Mouse (Mus musculus) cerebellum, adult (tissue): ENCODE results near the gene Catsper1.
"Not testable (repeated sequence)": the region's sequence is repeated elsewhere in the genome, so short reads cannot be mapped to it uniquely, and the experiment has no call there.

Experiments
- ATAC-seq: cut with Nextera tagmentation; 2 replicates; pipeline ENCODE4 v1.9.2; 2017; ENCODE audit warnings: mild to moderate bottlenecking, moderate library complexity, mixed read lengths; ENCODE audit not compliant: insufficient number of reproducible peaks, low FRiP score, low TSS enrichment

The Catsper1 gene

DNA sequence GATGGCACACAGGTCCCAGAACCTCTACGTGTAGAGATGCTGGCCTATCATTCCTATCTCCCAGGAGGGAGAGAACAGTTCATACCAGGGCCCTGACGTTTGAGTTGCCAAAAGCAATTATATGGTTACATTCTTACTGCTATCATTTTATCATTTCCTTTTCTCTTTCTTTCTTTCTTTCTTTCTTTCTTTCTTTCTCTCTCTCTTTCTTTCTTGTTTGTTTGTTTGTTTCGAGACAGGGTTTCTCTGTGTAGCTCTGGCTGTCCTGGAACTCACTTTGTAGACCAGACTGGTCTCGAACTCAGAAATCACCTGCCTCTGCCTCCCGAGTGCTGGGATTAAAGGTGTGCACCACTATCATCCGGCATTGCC, 13.9 kb downstream of the Catsper1 start, which contains the start of gene Cst6:
Gene Cst6, minus strand, starts transcription at position 73 of the 372 bp plus-strand sequence.
- ATAC-seq: not testable (repeated sequence)

GRCm38 (mm10) chr19:5353609-5354008, 18.1 kb downstream of the Catsper1 start:
- no peak for ATAC-seq

DNA sequence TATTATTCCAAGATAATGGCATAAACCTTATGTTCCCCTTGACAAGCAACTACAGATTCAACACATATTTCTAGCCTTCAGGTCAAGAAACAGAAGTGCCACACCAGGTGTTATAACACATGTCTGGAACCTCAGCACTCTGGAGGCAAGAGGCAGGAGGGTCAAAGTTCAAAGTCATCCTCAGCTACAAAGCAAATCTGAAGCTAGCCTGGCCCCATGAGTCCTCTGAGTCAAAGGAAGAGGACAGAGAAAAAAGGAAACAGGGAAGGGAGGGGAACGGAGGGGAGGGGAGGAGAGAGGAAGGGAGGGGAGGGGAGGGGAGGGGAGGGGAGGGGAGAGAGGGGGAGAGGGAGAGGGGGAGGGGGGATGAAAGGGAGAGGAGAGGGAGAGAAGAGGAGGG, 20.5 kb downstream of the Catsper1 start:
- no peak for ATAC-seq

DNA sequence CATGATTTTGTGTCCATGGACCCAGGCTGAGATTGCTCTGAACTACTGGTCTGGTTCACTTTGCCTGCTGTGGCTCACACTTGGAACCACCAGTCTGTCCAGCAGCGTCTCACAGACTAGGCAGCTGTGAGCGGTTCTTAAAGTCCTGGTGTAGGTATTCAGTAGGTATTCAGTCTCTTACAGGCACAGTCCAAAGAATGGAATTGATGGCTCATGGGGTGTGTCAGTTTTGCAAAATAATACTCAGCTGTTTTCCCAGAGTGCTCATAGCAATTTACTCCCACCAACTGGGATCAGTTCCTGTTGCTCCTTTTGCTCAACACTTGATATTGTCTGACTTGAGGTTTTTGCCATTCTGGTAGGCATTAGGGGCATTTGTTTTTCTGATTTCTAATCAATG, 26.6 kb downstream of the Catsper1 start:
- no peak for ATAC-seq

GRCm38 (mm10) chr19:5364124-5364523, 28.6 kb downstream of the Catsper1 start:
- no peak for ATAC-seq

DNA sequence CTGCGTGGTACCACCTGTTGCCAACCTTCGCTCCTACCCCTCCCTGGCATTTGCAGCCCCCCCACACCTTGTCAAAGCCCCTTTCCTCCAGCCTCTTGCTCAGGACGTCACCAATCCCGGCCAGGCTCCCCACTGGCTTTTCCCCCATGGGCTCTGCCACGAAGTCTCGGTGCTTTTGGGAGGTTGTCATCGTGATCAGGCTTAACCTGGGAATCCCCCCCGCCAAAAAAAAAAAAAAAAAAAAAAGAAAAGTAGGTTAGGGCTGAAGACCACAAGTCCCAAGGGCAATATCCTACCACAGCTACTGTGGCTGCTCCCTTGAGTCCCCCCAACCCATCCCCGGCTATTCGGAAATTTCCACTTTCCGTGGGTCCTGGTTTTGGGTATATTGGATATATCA, 30.2 kb downstream of the Catsper1 start:
- ATAC-seq: no peak

DNA sequence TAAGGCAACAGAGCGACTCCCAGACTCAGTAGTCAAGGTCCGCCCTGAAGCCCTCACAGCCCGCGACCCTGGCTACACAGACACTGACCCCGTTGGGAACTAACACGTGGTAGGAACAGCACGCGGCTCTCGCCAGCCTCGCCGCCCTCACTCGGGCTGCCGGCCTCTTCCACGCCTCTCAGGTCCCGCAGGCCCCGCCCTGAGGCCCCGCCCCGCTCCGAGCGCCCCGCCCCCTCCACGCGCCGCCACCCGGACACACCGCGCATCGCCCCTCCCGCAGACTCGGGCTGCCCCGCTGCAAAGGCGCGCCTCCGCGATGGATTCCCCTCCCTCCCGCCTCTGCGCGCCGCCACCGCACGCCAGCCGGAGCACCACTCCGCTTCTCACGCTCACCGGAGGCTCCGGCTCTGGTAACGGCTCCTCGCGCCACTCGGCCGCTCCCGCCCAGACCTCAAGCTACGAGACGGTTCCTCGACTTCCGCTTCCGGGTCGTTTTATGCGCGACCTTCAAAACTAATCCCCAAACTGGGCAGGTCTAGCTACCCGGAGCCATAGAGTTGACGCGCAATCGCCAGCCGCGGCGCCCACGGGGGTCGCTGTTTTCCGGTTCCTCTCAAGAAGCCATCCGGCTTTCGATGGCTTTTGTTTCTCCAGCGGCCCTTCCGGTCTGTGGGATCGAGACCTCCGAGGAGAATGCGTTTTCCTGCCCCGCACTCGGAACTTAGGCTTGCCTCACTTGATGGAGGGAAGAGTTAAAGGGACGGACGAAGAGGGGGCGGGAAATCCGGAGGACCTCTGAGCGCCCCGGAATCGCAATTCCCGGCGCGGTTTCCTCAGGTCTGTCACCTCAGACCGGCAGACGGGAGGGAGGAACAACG, 30.9 kb downstream of the Catsper1 start, which contains the start of gene Eif1ad:
Gene Eif1ad, plus strand, starts transcription at position 567 of the 878 bp plus-strand sequence.
- ATAC-seq: peak; percentile 79; the same call in 1 of the 2 replicates

- no peak for ATAC-seq
Observed at GRCm38 (mm10) chr19:5367053-5367359, 31.5 kb downstream of the Catsper1 start, which contains the start of gene Banf1. Gene Banf1, minus strand, starts transcription at chr19:5367168.

DNA sequence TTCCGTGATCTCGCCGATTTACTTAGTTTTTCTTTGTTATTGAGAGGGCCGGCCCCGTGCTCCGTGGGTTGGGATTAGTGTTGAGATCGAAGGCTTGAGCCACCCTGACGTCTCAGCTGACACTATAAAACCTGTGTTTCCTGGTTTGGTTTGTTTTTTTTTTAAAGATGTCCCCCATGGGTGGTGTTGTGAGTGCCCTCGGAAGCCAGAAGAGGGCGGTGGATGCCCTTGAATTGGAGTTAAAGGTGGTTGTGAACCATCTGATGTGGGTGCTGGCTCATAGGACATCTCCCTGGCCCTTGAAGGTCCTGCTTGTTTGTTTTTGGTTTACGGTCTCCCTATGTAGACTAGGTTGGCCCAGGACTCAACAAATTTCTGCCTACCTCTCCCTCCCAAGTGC, 31.9 kb downstream of the Catsper1 start:
- ATAC-seq: no peak

GRCm38 (mm10) chr19:5370932-5371331, 35.4 kb downstream of the Catsper1 start:
- no peak for ATAC-seq

DNA sequence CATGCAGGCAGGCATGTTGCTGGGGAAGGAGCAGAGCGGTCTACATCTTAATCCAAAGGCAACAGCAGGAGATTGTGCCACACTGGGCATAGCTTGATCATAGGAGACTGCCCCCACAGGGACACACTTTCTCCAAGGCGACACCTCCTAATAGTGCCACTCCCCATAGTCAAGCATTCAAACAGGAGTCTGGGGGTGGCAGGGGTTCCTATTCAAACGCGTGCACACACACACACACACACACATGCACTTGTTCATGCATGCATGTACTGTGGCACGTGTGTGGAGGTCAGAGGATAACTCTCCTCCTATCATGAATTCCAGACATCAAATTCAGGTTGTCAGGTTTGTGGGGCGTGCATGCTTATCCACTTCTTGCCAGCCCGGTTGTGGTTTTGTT, 37.2 kb downstream of the Catsper1 start:
- ATAC-seq: no peak

- no peak for ATAC-seq
Observed at GRCm38 (mm10) chr19:5374177-5374576, 38.6 kb downstream of the Catsper1 start.

GRCm38 (mm10) chr19:5374748-5375147, 39.2 kb downstream of the Catsper1 start:
- no peak for ATAC-seq

GRCm38 (mm10) chr19:5377446-5377845, 41.9 kb downstream of the Catsper1 start:
- no peak for ATAC-seq

DNA sequence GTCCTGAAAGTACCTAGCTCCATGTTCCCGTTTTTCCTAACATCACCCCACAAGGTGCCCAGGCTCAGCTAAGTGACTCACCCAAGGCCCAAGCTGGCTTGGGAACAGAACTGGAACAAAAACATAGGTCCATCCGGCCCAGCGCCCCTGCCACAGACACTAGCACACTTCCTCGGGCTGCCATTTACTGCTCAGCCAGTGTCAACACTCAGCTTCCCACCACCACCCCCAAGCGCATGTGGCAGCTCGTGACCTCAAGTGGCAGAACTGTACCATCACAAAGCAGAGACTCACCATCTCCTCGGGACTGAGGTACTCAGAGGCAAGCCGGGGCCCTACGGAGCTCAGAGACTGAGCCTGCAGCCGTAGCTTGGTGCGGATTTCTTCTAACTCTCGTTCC, 47.8 kb downstream of the Catsper1 start:
- ATAC-seq: no peak

DNA sequence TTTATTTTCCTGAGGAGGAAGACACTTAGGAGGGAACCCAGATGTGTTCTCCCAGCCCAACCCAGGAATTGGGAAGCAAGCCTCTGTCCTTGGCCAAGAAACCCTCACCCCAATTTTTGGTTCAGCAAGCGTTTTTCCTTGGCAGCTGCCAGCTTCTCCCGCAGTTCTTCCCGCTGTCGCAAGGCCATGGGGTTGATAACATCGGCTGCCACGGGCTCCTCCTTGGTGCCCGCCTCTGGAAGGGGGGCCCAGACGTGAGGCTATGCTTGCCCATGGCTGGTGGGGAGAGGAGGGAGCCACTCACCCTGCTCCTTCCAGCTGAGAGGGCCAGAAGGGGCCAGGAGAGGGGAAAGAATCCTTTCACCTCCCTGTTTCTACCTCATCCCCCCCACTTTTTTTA, 49.2 kb downstream of the Catsper1 start:
- no peak for ATAC-seq

- no peak for ATAC-seq
Observed at GRCm38 (mm10) chr19:5388011-5388441, 52.5 kb downstream of the Catsper1 start.

DNA sequence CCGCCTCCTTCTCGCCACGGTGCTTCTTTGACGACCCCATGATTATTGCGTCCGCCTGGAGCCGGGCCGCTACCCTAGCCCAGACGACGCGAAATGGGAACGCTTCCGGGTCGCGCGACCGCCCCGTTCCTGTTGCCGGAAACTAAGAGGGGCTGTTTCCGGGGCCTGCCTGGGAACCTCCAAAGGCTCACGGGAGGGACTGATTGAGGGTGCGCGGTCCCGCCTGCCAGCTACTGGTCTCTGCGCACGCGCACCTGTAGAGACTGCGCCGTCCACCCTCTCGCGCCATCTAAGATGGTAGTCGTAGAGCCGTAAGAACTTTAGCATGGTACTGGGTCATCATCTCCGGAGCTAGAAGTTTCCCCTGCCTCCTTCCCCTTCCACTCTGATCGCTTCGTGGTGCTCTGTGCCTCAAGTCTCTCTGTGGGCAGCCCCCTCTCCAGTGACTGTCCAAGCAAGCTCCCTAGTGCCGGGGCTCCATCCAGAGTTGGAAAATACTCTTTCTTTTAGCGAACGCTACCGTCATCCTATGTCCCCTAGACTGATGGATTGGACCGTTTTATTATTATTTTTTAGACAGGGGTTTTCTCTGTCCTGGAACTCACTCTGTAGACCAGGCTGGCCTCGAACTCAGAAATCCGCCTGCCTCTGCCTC, 53.2 kb downstream of the Catsper1 start, which contains the start of gene Sart1:
Gene Sart1, minus strand, starts transcription at position 116 of the 655 bp plus-strand sequence.
- peak; percentile 94 for ATAC-seq

DNA sequence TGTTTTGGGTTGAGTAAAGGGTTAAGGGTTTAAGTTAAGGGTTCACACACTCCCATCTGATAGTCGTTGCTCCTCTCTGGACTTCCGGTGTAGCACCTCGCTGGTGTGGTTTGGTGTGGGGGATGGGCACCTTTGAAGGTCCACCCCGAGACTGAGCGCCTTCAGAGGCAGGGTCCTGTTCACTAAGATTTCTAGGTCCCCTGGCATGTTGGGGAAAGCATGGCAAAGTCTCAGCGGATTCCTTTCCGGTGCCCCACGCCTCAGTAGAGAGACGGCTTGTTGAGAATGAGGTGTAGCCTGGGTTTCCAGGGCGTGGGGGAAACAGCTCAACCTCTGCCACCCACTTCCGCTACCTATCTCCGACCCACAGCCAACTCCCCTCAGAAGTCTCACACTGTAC, 54.1 kb downstream of the Catsper1 start:
- ATAC-seq: no peak

- ATAC-seq: no peak
Observed at GRCm38 (mm10) chr19:5390416-5390815, 54.9 kb downstream of the Catsper1 start.

GRCm38 (mm10) chr19:5392892-5393291, 57.4 kb downstream of the Catsper1 start:
- no peak for ATAC-seq
